ENCODE assay signal across 8 mouse cellular contexts in genomic region chr11:60045676-60046057, GRCm38 (mm10). TPM values are rescaled to one million over a fixed set of nuclear protein-coding genes. Genes with fewer than 3 reads are reported as not detected.
DNase-seq lines count a peak whose midpoint lies in the region; ATAC-seq lines count a peak whose summit lies in the region.

No protein-coding gene starts in this region.

- WGBS in liver, embryonic 13.5 days (ENCODE audit: insufficient replicate concordance): 4% methylated on average over 3 of the region's 3 CpGs

- DNase-seq in heart, adult 11 months: peak; percentile 88
- no peak for DNase-seq in heart, postnatal 25 days (ENCODE audit: low spot score)
- peak; percentile 19 for DNase-seq in thymus, postnatal 4 days
- no peak for DNase-seq in thymus, postnatal 36 days
- no peak for DNase-seq in liver, embryonic 13.5 days
- DNase-seq in adrenal gland, postnatal 10 days: no peak
- no peak for DNase-seq in gastrocnemius, adult 8-10 months (ENCODE audit: low spot score in 2 of 2)

- intact Hi-C loops in heart, postnatal 25 days (cut with DNase I): no loop called here

- peak overlapping the region; percentile 75 for H3K4me2 ChIP-seq in liver, embryonic 13.5 days

- H3K27me3 ChIP-seq in liver, embryonic 13.5 days: no peaks in the 10 kb centered on the region

- no peaks in the 10 kb centered on the region for H3K9me3 ChIP-seq in liver, embryonic 13.5 days (replicated peaks)

- peak overlapping the region; percentile 85 for H3K27ac ChIP-seq in liver, embryonic 13.5 days

- H3K36me3 ChIP-seq in liver, embryonic 13.5 days: no peaks in the 10 kb centered on the region

- H3K4me3 ChIP-seq in liver, embryonic 13.5 days (replicated peaks): peak overlapping the region; percentile 60

- ATAC-seq in liver, embryonic 13.5 days (ENCODE audit: low read depth): peak; percentile 41; the same call in 1 of the 2 replicates
- no peak for ATAC-seq in inflammation-experienced regulatory T-cells, adult 6 months

- peaks cover 28% of the 10 kb centered on the region for H3K4me1 ChIP-seq in liver, embryonic 13.5 days (replicated peaks)

- H3K9ac ChIP-seq in liver, embryonic 13.5 days: peak overlapping the region; percentile 68

RNA-seq across cellular contexts. Expression of gene Pemt, which starts 0.6 kb away (rescaled TPM):
- 1 to 10 TPM; 1.6 to 3.0 TPM for total RNA-seq in heart, postnatal 25 days (2021)
- 7.7 and 7.9 TPM in 2 replicates for polyA plus RNA-seq in liver, embryonic 13.5 days (2015; fragmentation: Nextera tagmentation; extraction: Ambion mirVana)
- 100 to 1,000 TPM in 1 of 2 experiments, 10 to 100 TPM in 1; 57.5 to 102 TPM for total RNA-seq in adrenal gland, postnatal 10 days (2021)
- total RNA-seq in gastrocnemius, adult 8-10 months (2022): 1 to 10 TPM; 2.0 to 4.5 (median 3.7) TPM
- 1 to 10 TPM in 2 of 3 experiments, under 1 TPM in 1; 0.74 to 2.5 (median 1.9) TPM for polyA plus RNA-seq in inflammation-experienced regulatory T-cells, adult 6 months (2017; shearing (Covaris generic))

RNA-seq across cellular contexts. Expression of gene Rai1, which starts 59.1 kb away (rescaled TPM):
- 10 to 100 TPM; 23.4 to 24.4 TPM for total RNA-seq in heart, postnatal 25 days (2021)
- polyA plus RNA-seq in liver, embryonic 13.5 days (2015; fragmentation: Nextera tagmentation; extraction: Ambion mirVana): 5.1 and 5.7 TPM in 2 replicates
- total RNA-seq in adrenal gland, postnatal 10 days (2021): 10 to 100 TPM; 34.8 to 53.0 TPM
- total RNA-seq in gastrocnemius, adult 8-10 months (2022): 10 to 100 TPM; 18.0 to 25.7 (median 21.4) TPM
- 10 to 100 TPM in 2 of 3 experiments, 1 to 10 TPM in 1; 5.6 to 12.2 (median 12.1) TPM for polyA plus RNA-seq in inflammation-experienced regulatory T-cells, adult 6 months (2017; shearing (Covaris generic))

Comparison
In these comparisons a context has a peak if more than half of its experiments do, and no peak if none do; other contexts are left out.
1. DNase-seq: peak in heart, adult 11 months (single experiment) and thymus, postnatal 4 days (single experiment); none in heart, postnatal 25 days (single experiment), thymus, postnatal 36 days (0 of 2), liver, embryonic 13.5 days (single experiment), adrenal gland, postnatal 10 days (single experiment) and gastrocnemius, adult 8-10 months (0 of 2).
2. RNA of gene Pemt, which starts 0.6 kb away (total RNA-seq): 57.5 to 102 TPM in adrenal gland, postnatal 10 days; 2.0 to 4.5 TPM in gastrocnemius, adult 8-10 months and 1.6 to 3.0 TPM in heart, postnatal 25 days; every median in the first group is over 10 times any median in the second.